Mouse (Mus musculus): ENCODE measurements around the gene Tbrg4. TPM values are rescaled to one million over a fixed set of nuclear protein-coding genes. Genes with fewer than 3 reads are reported as not detected.

Tbrg4 gene
- polyA plus RNA-seq, 1 experiment: 41.4 TPM

GRCm38 (mm10) chr11:6595339-6595738 lies 30.5 kb downstream of the Tbrg4 start:
- Histone ChIP-seq H3K4me1 (ENCODE audit: control insufficient read depth, insufficient read depth, low read length) (no peaks in the 10 kb centered on the region), H3K4me3 (ENCODE audit: insufficient read depth, low read length) (no peak overlapping the region), H3K27ac (ENCODE audit: insufficient read depth, low read length) (no peak overlapping the region)
- no peak for TF ChIP-seq CTCF (IDR thresholded peaks at IDR 0.05; ENCODE audit: borderline replicate concordance, insufficient read depth, low read length)
- TF ChIP-seq POLR2A (IDR thresholded peaks at IDR 0.05; ENCODE audit: low read depth, low read length): no peak

- Histone ChIP-seq H3K4me3 (ENCODE audit: insufficient read depth, low read length) (no peak overlapping the region), H3K27ac (ENCODE audit: insufficient read depth, low read length) (no peak overlapping the region), H3K4me1 (ENCODE audit: control insufficient read depth, insufficient read depth, low read length) (no peaks in the 10 kb centered on the region)
- TF ChIP-seq POLR2A (IDR thresholded peaks at IDR 0.05; ENCODE audit: low read depth, low read length) (no peak), CTCF (IDR thresholded peaks at IDR 0.05; ENCODE audit: borderline replicate concordance, insufficient read depth, low read length) (no peak)
Observed at GRCm38 (mm10) chr11:6594845-6595244, 31.0 kb downstream of the Tbrg4 start.

DNA sequence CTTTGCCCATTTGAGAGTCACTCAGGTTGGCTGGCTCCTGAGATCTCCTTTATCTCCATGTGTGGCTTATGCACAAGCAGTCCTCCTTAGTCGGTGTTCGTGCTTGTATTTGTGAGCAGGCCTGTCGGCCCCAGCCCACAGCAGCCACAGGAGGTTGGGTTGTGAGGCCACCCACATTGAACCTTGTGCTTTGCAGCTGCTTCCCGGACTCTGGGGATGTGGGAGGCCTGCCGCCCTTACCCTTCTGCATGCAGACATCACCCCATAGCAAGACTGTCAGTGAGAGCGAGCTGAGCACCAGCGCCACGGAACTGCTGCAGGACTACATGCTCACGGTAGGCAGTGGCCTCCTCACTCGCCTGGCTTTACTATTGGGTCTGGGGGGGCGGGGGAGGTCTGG lies 32.5 kb downstream of the Tbrg4 start:
- Histone ChIP-seq H3K27ac (ENCODE audit: insufficient read depth, low read length) (no peak overlapping the region), H3K4me3 (ENCODE audit: insufficient read depth, low read length) (no peak overlapping the region), H3K4me1 (ENCODE audit: control insufficient read depth, insufficient read depth, low read length) (no peaks in the 10 kb centered on the region)
- TF ChIP-seq CTCF (IDR thresholded peaks at IDR 0.05; ENCODE audit: borderline replicate concordance, insufficient read depth, low read length): no peak
- TF ChIP-seq POLR2A (IDR thresholded peaks at IDR 0.05; ENCODE audit: low read depth, low read length): no peak

DNA sequence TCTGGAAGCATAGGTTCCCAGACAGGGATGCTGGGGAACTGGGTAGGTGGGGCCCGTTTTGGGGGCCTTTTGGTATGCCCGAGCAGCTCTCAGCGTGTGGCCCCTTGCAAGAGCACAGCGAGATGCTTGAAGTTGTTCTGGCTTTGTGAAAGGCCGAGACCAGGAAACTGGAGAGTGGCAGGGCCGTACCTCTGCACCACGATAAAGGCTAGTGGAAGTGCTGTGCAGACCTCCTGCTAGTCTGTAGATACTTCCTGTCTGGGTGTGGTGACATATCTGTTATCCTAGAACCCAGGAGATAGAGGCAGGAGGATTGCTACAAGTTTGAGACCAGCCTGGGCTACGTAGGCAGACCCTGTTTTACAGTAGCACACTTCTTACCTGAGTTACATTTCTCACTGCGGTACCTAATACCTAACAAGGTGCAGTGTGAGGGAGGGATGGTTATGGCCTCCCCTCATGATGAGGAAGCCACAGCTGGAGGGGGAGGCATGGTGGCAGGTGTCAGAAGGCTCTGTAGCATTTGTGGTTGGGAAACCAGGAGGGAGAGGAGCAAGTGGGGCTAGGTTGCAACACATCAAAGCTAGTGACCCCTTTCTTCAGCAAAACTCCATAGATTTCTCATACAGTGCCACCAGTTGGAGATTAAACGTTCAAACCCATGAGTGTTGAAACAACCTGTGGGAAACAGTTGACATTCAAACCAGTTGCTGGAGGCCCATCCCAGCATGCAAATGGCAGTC lies 34.8 kb downstream of the Tbrg4 start:
- Histone ChIP-seq H3K4me1 (ENCODE audit: control insufficient read depth, insufficient read depth, low read length) (peaks cover 6% of the 10 kb centered on the region), H3K27ac (ENCODE audit: insufficient read depth, low read length) (no peak overlapping the region), H3K4me3 (ENCODE audit: insufficient read depth, low read length) (no peak overlapping the region)
- no peak for TF ChIP-seq POLR2A (IDR thresholded peaks at IDR 0.05; ENCODE audit: low read depth, low read length)
- no peak for TF ChIP-seq CTCF (IDR thresholded peaks at IDR 0.05; ENCODE audit: borderline replicate concordance, insufficient read depth, low read length)

DNA sequence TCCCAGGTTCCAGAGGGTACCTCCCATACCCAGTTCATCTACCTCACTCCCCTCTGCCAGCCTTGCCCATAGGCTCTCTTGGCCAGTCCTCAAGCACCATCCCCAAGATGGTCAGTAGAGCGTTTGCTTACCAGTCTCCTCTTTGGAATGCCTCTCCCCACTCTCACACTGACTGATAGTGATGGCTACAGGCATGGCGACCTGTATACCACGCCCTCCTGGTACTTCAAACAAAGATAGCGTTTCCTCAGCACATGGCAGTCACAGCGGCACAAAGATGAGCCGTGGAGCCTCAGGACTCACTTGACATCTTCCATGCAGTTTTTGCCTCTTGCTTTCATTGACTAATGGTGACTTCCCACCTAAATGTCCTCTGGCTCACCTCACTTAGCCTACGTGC lies 36.0 kb downstream of the Tbrg4 start:
- no peak overlapping the region for H3K4me3 ChIP-seq (ENCODE audit: insufficient read depth, low read length)
- peaks cover 6% of the 10 kb centered on the region for H3K4me1 ChIP-seq (ENCODE audit: control insufficient read depth, insufficient read depth, low read length)
- no peak overlapping the region for H3K27ac ChIP-seq (ENCODE audit: insufficient read depth, low read length)
- TF ChIP-seq CTCF (IDR thresholded peaks at IDR 0.05; ENCODE audit: borderline replicate concordance, insufficient read depth, low read length) (no peak), POLR2A (IDR thresholded peaks at IDR 0.05; ENCODE audit: low read depth, low read length) (no peak)

GRCm38 (mm10) chr11:6588295-6588694 lies 37.6 kb downstream of the Tbrg4 start:
- peaks cover 6% of the 10 kb centered on the region for H3K4me1 ChIP-seq (ENCODE audit: control insufficient read depth, insufficient read depth, low read length)
- H3K4me3 ChIP-seq (ENCODE audit: insufficient read depth, low read length): no peak overlapping the region
- no peak for TF ChIP-seq CTCF (IDR thresholded peaks at IDR 0.05; ENCODE audit: borderline replicate concordance, insufficient read depth, low read length)
- no peak for TF ChIP-seq POLR2A (IDR thresholded peaks at IDR 0.05; ENCODE audit: low read depth, low read length)
- H3K27ac ChIP-seq (ENCODE audit: insufficient read depth, low read length): no peak overlapping the region

GRCm38 (mm10) chr11:6587249-6587940 lies 38.5 kb downstream of the Tbrg4 start:
- peaks cover 6% of the 10 kb centered on the region for H3K4me1 ChIP-seq (ENCODE audit: control insufficient read depth, insufficient read depth, low read length)
- peak; percentile 52 for TF ChIP-seq POLR2A (IDR thresholded peaks at IDR 0.05; ENCODE audit: low read depth, low read length)
- no peak for TF ChIP-seq CTCF (IDR thresholded peaks at IDR 0.05; ENCODE audit: borderline replicate concordance, insufficient read depth, low read length)
- no peak overlapping the region for H3K4me3 ChIP-seq (ENCODE audit: insufficient read depth, low read length)
- H3K27ac ChIP-seq (ENCODE audit: insufficient read depth, low read length): peak overlapping the region; percentile 99

- Histone ChIP-seq H3K27ac (ENCODE audit: insufficient read depth, low read length) (peak overlapping the region; percentile 99), H3K4me3 (ENCODE audit: insufficient read depth, low read length) (no peak overlapping the region), H3K4me1 (ENCODE audit: control insufficient read depth, insufficient read depth, low read length) (peaks cover 6% of the 10 kb centered on the region)
- no peak for TF ChIP-seq POLR2A (IDR thresholded peaks at IDR 0.05; ENCODE audit: low read depth, low read length)
Observed at GRCm38 (mm10) chr11:6586660-6587059, 39.2 kb downstream of the Tbrg4 start.

- peaks cover 6% of the 10 kb centered on the region for H3K4me1 ChIP-seq (ENCODE audit: control insufficient read depth, insufficient read depth, low read length)
- TF ChIP-seq POLR2A (IDR thresholded peaks at IDR 0.05; ENCODE audit: low read depth, low read length): no peak
- no peak for TF ChIP-seq CTCF (IDR thresholded peaks at IDR 0.05; ENCODE audit: borderline replicate concordance, insufficient read depth, low read length)
- no peak overlapping the region for H3K4me3 ChIP-seq (ENCODE audit: insufficient read depth, low read length)
- H3K27ac ChIP-seq (ENCODE audit: insufficient read depth, low read length): peak overlapping the region; percentile 99
Observed at GRCm38 (mm10) chr11:6585748-6586147, 40.1 kb downstream of the Tbrg4 start.

DNA sequence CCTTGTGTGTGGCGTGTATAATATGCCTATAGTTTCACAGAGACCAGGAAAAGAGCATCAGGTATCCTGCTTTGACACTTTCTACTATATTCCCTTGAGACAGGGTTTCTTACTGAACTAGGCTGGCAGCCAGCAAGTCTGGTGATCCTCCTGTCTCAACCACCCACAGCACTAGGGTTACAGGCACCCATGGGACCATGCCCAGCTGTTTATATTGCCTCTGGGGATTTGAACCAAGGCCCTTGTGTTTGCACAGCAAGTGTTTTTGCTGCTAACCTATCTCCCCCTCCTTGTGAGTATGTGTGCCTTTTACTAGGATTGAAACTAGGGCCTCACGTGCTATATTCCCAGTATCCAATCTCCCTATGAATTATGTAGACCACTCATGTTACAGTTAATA lies 44.3 kb downstream of the Tbrg4 start:
- Histone ChIP-seq H3K27ac (ENCODE audit: insufficient read depth, low read length) (no peak overlapping the region), H3K4me1 (ENCODE audit: control insufficient read depth, insufficient read depth, low read length) (no peaks in the 10 kb centered on the region)
- TF ChIP-seq CTCF (IDR thresholded peaks at IDR 0.05; ENCODE audit: borderline replicate concordance, insufficient read depth, low read length) (no peak), POLR2A (IDR thresholded peaks at IDR 0.05; ENCODE audit: low read depth, low read length) (no peak)

More for the DNA sequence above, 44.3 kb downstream of the Tbrg4 start:
- no peak overlapping the region for H3K4me3 ChIP-seq (ENCODE audit: insufficient read depth, low read length)
